Mouse (Mus musculus) large intestine, adult 2 months (tissue): ENCODE measurements around the gene Zbtb4. TPM values are rescaled to one million over a fixed set of nuclear protein-coding genes. Genes with fewer than 3 reads are reported as not detected.

ENCODE experiments used
- DNase-seq: peaks from one replicate; pipeline ENCODE4 v3.0.0-alpha.2; 2012; ENCODE audit warnings: low read depth, low spot score
- WGBS: fragments of 180-500 bp; shearing (Covaris S2); methylation state at CpG from one replicate; pipeline ENCODE4 v1.1.7; 2018; 5-methylcytosine and 5-hydroxymethylcytosine counted together
- polyA plus RNA-seq: library from polyadenylated mRNA; depleted of rRNA; stranded (reverse); fragments of >200 nt; gene quantifications from 2 replicates; pipeline ENCODE4 v1.2.3, GENCODE M21; 2012; rRNA removed

The Zbtb4 gene
- polyA plus RNA-seq, 1 experiment: 7.5 TPM

DNA sequence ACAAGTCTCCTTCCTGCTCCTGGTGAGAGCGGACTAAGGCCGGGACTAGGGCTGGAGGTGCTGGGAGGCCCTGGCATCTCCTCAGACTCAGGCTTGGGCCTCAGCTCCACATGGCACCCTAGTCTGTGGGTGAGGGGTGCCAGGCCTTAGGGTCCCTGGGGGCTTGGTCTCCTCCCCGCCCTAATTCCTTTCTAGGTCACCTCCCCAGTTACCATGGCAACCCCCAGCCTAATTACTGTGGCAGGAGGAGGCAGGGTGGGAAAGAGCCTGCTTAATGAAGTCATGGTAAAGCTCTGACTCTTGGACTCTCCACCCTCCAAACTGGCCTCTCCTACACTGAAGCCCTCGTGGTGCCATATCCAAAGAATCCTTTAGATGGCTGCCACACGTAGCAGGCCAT is 63.1 kb downstream of the Zbtb4 start:
- no peak for DNase-seq
- 77% methylated on average over 5 of the region's 5 CpGs for WGBS

DNA sequence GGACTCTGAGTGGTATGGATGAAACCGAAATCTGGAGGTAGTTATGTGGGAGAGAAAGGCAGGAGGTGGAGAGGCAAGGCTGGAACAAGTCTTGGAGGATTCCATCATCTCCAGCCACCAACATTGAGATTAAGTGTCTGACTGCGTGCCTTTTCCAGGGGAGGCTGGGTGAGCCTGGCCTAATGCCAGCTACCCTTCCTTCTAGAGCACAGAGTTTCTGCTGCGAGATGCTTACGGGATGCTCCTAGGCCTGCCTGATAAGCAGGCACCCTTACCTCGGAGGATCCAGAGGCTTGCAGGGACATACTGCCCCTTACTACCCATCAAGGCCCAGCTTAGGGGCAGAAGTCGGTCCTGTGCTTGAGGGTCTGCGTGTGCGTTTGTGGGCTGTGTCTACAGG is 67.8 kb downstream of the Zbtb4 start:
- WGBS: 70% methylated on average over 8 of the region's 8 CpGs
- DNase-seq: no peak

Other genes with a start within 250 kb of the Zbtb4 start
- 0.12 and 0.29 TPM in 2 replicates for gene Dnah2, start 216.8 kb upstream of the Zbtb4 start, polyA plus RNA-seq
- gene Efnb3, start 205.7 kb upstream of the Zbtb4 start, polyA plus RNA-seq: 1.1 and 2.1 TPM in 2 replicates
- gene Wrap53, start 185.7 kb upstream of the Zbtb4 start, polyA plus RNA-seq: 24.8 and 28.7 TPM in 2 replicates
- gene Trp53, start 185.6 kb upstream of the Zbtb4 start, polyA plus RNA-seq: 80.8 and 93.2 TPM in 2 replicates
- gene Atp1b2, start 160.0 kb upstream of the Zbtb4 start, polyA plus RNA-seq: 4.1 and 5.6 TPM in 2 replicates
- gene Shbg, start 148.0 kb upstream of the Zbtb4 start, polyA plus RNA-seq: not detected in 2 replicates
- 1.9 and 2.7 TPM in 2 replicates for gene Sat2, start 143.9 kb upstream of the Zbtb4 start, polyA plus RNA-seq
- 29.6 and 35.8 TPM in 2 replicates for gene Fxr2, start 132.9 kb upstream of the Zbtb4 start, polyA plus RNA-seq
- gene Sox15, start 110.6 kb upstream of the Zbtb4 start, polyA plus RNA-seq: 0.18 TPM in 1 of 2 replicates, not detected in the other
- gene Mpdu1, start 103.3 kb upstream of the Zbtb4 start, polyA plus RNA-seq: 147 and 171 TPM in 2 replicates
- 20.2 and 20.6 TPM in 2 replicates for gene Cd68, start 99.8 kb upstream of the Zbtb4 start, polyA plus RNA-seq
- 354 and 356 TPM in 2 replicates for gene Eif4a1, start 93.5 kb upstream of the Zbtb4 start, polyA plus RNA-seq
- 43.4 and 55.1 TPM in 2 replicates for gene Senp3, start 83.8 kb upstream of the Zbtb4 start, polyA plus RNA-seq
- 14.4 and 16.2 TPM in 2 replicates for gene Tnfsf13, start 80.1 kb upstream of the Zbtb4 start, polyA plus RNA-seq
- gene Tnfsf12, start 70.1 kb upstream of the Zbtb4 start, polyA plus RNA-seq: 13.1 and 13.8 TPM in 2 replicates
- gene Tnfsfm13, start 69.8 kb upstream of the Zbtb4 start, polyA plus RNA-seq: 2.3 and 2.8 TPM in 2 replicates
- 17.5 and 33.3 TPM in 2 replicates for gene Polr2a, start 7.3 kb upstream of the Zbtb4 start, polyA plus RNA-seq
- 0.07 TPM in 1 of 2 replicates, not detected in the other for gene Slc35g3, start 3.9 kb upstream of the Zbtb4 start, polyA plus RNA-seq
- gene Chrnb1, start 30.0 kb downstream of the Zbtb4 start, polyA plus RNA-seq: 7.3 and 10.3 TPM in 2 replicates
- 2.8 and 4.4 TPM in 2 replicates for gene Fgf11, start 35.9 kb downstream of the Zbtb4 start, polyA plus RNA-seq
- 38.7 and 39.1 TPM in 2 replicates for gene Tmem102, start 39.7 kb downstream of the Zbtb4 start, polyA plus RNA-seq
- not detected in 2 replicates for gene Gm39566, start 49.4 kb downstream of the Zbtb4 start, polyA plus RNA-seq
- not detected in 2 replicates for gene Spem2, start 52.6 kb downstream of the Zbtb4 start, polyA plus RNA-seq
- 0.12 TPM in 1 of 2 replicates, not detected in the other for gene Spem1, start 56.3 kb downstream of the Zbtb4 start, polyA plus RNA-seq
- gene Nlgn2, start 71.9 kb downstream of the Zbtb4 start, polyA plus RNA-seq: 5.1 and 7.0 TPM in 2 replicates
- 194 and 208 TPM in 2 replicates for gene Tmem256, start 72.6 kb downstream of the Zbtb4 start, polyA plus RNA-seq
- gene Plscr3, start 80.5 kb downstream of the Zbtb4 start, polyA plus RNA-seq: 31.6 and 36.1 TPM in 2 replicates
- 28.8 and 34.4 TPM in 2 replicates for gene Tnk1, start 92.8 kb downstream of the Zbtb4 start, polyA plus RNA-seq
- not detected in 2 replicates for gene Tmem95, start 112.1 kb downstream of the Zbtb4 start, polyA plus RNA-seq
- 1.8 and 3.0 TPM in 2 replicates for gene Kctd11, start 115.5 kb downstream of the Zbtb4 start, polyA plus RNA-seq
- 16.1 and 16.4 TPM in 2 replicates for gene Acap1, start 129.6 kb downstream of the Zbtb4 start, polyA plus RNA-seq
- gene 2810408A11Rik, start 135.1 kb downstream of the Zbtb4 start, polyA plus RNA-seq: 3.0 and 3.8 TPM in 2 replicates
- gene Neurl4, start 135.2 kb downstream of the Zbtb4 start, polyA plus RNA-seq: 24.4 and 36.7 TPM in 2 replicates
- gene Gps2, start 148.0 kb downstream of the Zbtb4 start, polyA plus RNA-seq: 69.2 and 79.9 TPM in 2 replicates
- gene Eif5a, start 156.0 kb downstream of the Zbtb4 start, polyA plus RNA-seq: 619 and 694 TPM in 2 replicates
- 14.7 and 16.5 TPM in 2 replicates for gene Ybx2, start 169.9 kb downstream of the Zbtb4 start, polyA plus RNA-seq
- 27.4 and 27.5 TPM in 2 replicates for gene Slc2a4, start 182.3 kb downstream of the Zbtb4 start, polyA plus RNA-seq
- 1,377 and 1,643 TPM in 2 replicates for gene Cldn7, start 198.9 kb downstream of the Zbtb4 start, polyA plus RNA-seq
- gene Ctdnep1, start 215.2 kb downstream of the Zbtb4 start, polyA plus RNA-seq: 134 and 154 TPM in 2 replicates
- gene Elp5, start 216.6 kb downstream of the Zbtb4 start, polyA plus RNA-seq: 70.5 and 78.1 TPM in 2 replicates
- gene Gabarap, start 225.2 kb downstream of the Zbtb4 start, polyA plus RNA-seq: 527 and 719 TPM in 2 replicates
- gene Phf23, start 229.9 kb downstream of the Zbtb4 start, polyA plus RNA-seq: 16.3 and 17.3 TPM in 2 replicates
- gene Dvl2, start 234.7 kb downstream of the Zbtb4 start, polyA plus RNA-seq: 5.5 and 5.8 TPM in 2 replicates
- 92.8 and 125 TPM in 2 replicates for gene Acadvl, start 249.5 kb downstream of the Zbtb4 start, polyA plus RNA-seq